ENCODE assay signal across 16 mouse cellular contexts in the genomic region with DNA sequence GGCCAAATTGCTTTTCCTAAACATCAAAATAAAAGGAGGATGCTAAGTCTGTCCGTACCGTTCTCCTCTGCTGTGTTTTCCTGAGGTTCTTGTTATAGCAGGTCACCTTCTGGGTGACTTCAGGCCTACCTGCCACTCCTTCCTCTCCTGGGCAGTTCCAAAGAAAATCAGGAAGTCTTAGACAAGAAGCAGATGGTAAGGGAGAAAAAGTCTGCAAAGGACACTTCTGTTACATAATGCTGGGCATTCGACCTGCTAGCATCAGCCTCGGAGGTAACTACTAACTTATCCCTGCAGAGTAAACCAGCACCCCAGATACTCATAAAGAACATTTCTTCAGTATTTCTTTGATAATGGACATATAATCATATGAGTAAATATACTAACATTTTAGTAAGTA.
"Had no signal": no experiment of that assay in that cellular context is flagged by ENCODE, and none has a peak within 500 bp of the region (broad histone marks: within the 10 kb centered on the region; RNA-seq: fewer than 3 reads in every experiment).

No protein-coding gene starts in this region.

- H3K36me3 ChIP-seq: neural tube, embryonic 13.5 days; neural tube, embryonic 15.5 days; stomach, embryonic 15.5 days had no signal

- H3K27me3 ChIP-seq: neural tube, embryonic 13.5 days; neural tube, embryonic 15.5 days; stomach, embryonic 15.5 days had no signal

- DNase-seq: retina, postnatal 1 day; right cerebral cortex, adult 18-20 months; right cerebral cortex, postnatal 14 days; right cerebral cortex, postnatal 25 days; right cerebral cortex, postnatal 4 days; spleen, adult 18-20 months; thymus, adult 18-20 months; thymus, adult 2 months; thymus, postnatal 14 days; thymus, postnatal 25 days; thymus, postnatal 36 days; thymus, postnatal 4 days had no signal

- H3K9me3 ChIP-seq: neural tube, embryonic 13.5 days; neural tube, embryonic 15.5 days; stomach, embryonic 15.5 days had no signal

- H3K4me3 ChIP-seq: neural tube, embryonic 13.5 days; neural tube, embryonic 15.5 days; stomach, embryonic 15.5 days had no signal

- H3K27ac ChIP-seq: neural tube, embryonic 13.5 days; neural tube, embryonic 15.5 days; stomach, embryonic 15.5 days; stomach, postnatal 0 days had no signal
